Mouse (Mus musculus) erythroblast, embryonic 14.5 days (primary cell): ENCODE measurements around the gene Fa2h.
A peak's percentile ranks its signal among the peaks of the same experiment; 100 is the strongest.

Experiments
- GATA1 ChIP-seq: IDR thresholded peaks from 2 replicates; pipeline ENCODE4 v1.6.1; 2012; ENCODE audit warnings: low read length, inconsistent platforms, mixed read lengths
- TAL1 ChIP-seq: IDR thresholded peaks from 3 replicates; pipeline ENCODE4 v1.6.1; 2012; ENCODE audit warnings: low read length, inconsistent platforms, mixed read lengths

- TF ChIP-seq TAL1 (peak; percentile 76), GATA1 (peak; percentile 51)
These were observed 80.9 kb downstream of the Fa2h start for GRCm38 (mm10) chr8:111312758-111313162.
